Mouse (Mus musculus) liver, embryonic 14.5 days (tissue): ENCODE measurements at regions not wholly inside any gene's neighbourhood (a gene's known extent, or its start where the extent isn't known, plus 50 kb on each side); places are given as distances from the start of the nearest gene placed in this dataset.

Experiments used
- CTCF ChIP-seq: IDR thresholded peaks from 2 replicates; pipeline ENCODE4 v1.5.1; 2016; ENCODE audit warnings: antibody characterized with exemption, low read depth, control low read depth
- EP300 ChIP-seq: IDR thresholded peaks from 2 replicates; pipeline ENCODE4 v1.6.1; 2016; ENCODE audit warnings: antibody characterized with exemption, low read depth

GRCm38 (mm10) chr11:32941331-32942009 lies 117.1 kb upstream of the Smim23 start:
- TF ChIP-seq CTCF: no peak
- no peak for TF ChIP-seq EP300
